Comparison of ENCODE assay signal across 1 mouse cellular context in the genomic region with DNA sequence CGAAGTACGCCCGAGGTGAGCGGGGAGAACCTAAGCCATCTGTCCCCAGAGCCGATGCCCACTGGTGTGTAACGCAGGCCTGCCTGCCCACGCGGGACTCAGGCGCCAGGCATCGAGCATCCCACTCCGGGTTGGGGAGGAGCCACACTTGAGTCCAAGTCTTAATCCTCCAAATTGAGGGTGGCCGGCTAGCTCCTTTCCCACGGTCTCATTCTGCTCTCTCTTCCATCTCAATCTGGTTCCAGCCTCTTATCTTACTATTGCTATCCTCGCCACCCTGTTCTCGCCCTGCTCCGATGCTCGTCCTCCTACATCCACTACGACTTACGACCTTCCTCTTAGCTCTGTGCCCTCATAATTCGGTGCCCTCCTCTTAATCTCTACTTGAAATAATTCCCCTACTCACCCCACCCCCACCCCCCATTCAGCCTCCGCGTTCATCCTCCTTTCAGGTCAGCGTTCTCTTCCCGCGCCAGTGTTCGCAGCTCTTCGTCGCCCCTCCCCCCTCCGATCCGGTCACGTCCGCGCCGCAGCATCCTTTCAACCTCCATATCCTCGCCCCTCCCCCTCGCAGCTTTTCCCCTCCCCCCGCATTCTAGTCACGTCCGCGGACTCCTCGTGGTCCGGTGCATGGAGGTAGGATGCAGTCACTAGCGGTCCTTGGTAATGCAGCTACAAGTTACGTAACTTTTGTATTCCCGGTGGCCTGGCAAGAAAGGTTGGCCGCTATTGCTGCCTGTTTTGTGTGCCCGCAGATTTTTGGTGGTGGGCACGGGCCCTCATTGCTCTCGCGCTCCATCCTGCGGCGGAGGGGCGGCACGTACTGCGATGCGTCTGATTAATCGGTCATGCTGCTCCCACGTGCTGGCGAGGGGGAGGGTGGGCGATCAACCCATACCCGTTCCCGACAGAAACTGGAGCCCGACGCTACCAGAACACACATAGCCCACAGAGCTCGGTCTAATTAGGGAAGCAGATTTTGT.
TF ChIP-seq lines count a peak whose summit lies in the region.

No protein-coding gene starts in this region.

TF ChIP-seq in C2C12, 6 proteins besides CTCF, POLR2A, EP300 and RAD21 (continued from another document):
- no peak for TF ChIP-seq CEBPB (IDR thresholded peaks at IDR 0.05; ENCODE audit: low read depth)
- TF ChIP-seq MYOG (IDR thresholded peaks at IDR 0.05; ENCODE audit: control insufficient read depth, extremely low read depth, insufficient read length): no peak
